Mouse (Mus musculus) limb, embryonic 12.5 days (tissue): Measurements from ENCODE around the gene Ppm1m. TPM values are rescaled to one million over a fixed set of nuclear protein-coding genes. Genes with fewer than 3 reads are reported as not detected.

ENCODE experiments used
- ATAC-seq: fragments of 200-750 bp; cut with Nextera tagmentation; 2 replicates; pipeline ENCODE4 v1.8.0; 2017; ENCODE audit warnings: low read depth, moderate TSS enrichment; ENCODE audit not compliant: insufficient number of reproducible peaks, insufficient read depth, low FRiP score, low TSS enrichment
- H3K27ac ChIP-seq: fragments of 300-500 bp; sonication (generic); 2 replicates; pipeline ENCODE4 v1.5.1; 2016; ENCODE audit warnings: mild to moderate bottlenecking, moderate library complexity
- H3K27me3 ChIP-seq: fragments of 300-500 bp; sonication (generic); 2 replicates; pipeline ENCODE4 v1.6.1; 2016; ENCODE audit warnings: mild to moderate bottlenecking, moderate library complexity
- H3K36me3 ChIP-seq: fragments of 300-500 bp; sonication (generic); 2 replicates; pipeline ENCODE4 v1.6.1; 2016; ENCODE audit warnings: mild to moderate bottlenecking, moderate library complexity
- H3K4me1 ChIP-seq: fragments of 300-500 bp; sonication (generic); replicated peaks from 2 replicates; pipeline ENCODE4 v1.6.1; 2016
- H3K4me2 ChIP-seq: fragments of 300-500 bp; sonication (generic); 2 replicates; pipeline ENCODE4 v1.6.1; 2016; ENCODE audit warnings: mild to moderate bottlenecking, moderate library complexity
- H3K4me3 ChIP-seq: fragments of 300-500 bp; sonication (generic); replicated peaks from 2 replicates; pipeline ENCODE4 v1.5.1; 2016; ENCODE audit warnings: mild to moderate bottlenecking
- H3K9ac ChIP-seq: fragments of 300-500 bp; sonication (generic); replicated peaks from 2 replicates; pipeline ENCODE4 v1.6.1; 2016; ENCODE audit warnings: mild to moderate bottlenecking, moderate library complexity
- H3K9me3 ChIP-seq: fragments of 300-500 bp; sonication (generic); 2 replicates; pipeline ENCODE4 v1.6.1; 2016; ENCODE audit warnings: mild to moderate bottlenecking, moderate library complexity
- WGBS: fragments of 180-500 bp; shearing (Covaris S2); methylation state at CpG from one replicate; pipeline ENCODE4 v1.1.7; 2016; 5-methylcytosine and 5-hydroxymethylcytosine counted together
- microRNA counts: library from miRNA; unstranded; fragments of <30 nt; microRNA quantifications from one replicate; lab custom pipeline; 2017
- microRNA-seq: library from miRNA; unstranded; fragments of <30 nt; microRNA quantifications from one replicate; pipeline ENCODE4, GENCODE M21; 2017
- polyA plus RNA-seq: library from polyadenylated mRNA; unstranded; fragments of >200 nt; fragmentation: Nextera tagmentation; extraction: Ambion mirVana; gene quantifications from 2 replicates; pipeline ENCODE4 v1.2.1, GENCODE M21; 2016

Gene Ppm1m
- polyA plus RNA-seq, 1 experiment from 2014 or later = 60.7 TPM

GRCm38 (mm10) chr9:106156419-106156818, 43.1 kb downstream of the Ppm1m start:
- Histone ChIP-seq H3K4me2 (no peak overlapping the region), H3K4me1 (0 out of 2 replicates have a peak, but pooled peaks cover 2% of the 10 kb centered on the region), H3K27me3 (peaks cover 17% of the 10 kb centered on the region), H3K9me3 (no peaks in the 10 kb centered on the region), H3K4me3 (no peak overlapping the region), H3K9ac (no peak overlapping the region), H3K36me3 (no peaks in the 10 kb centered on the region), H3K27ac (no peak overlapping the region)
- WGBS = 59% methylated on average over 5 of the region's 5 CpGs
- ATAC-seq = no peak

GRCm38 (mm10) chr9:106154106-106154505, 45.4 kb downstream of the Ppm1m start:
- Histone ChIP-seq H3K9ac (no peak overlapping the region), H3K27ac (no peak overlapping the region), H3K36me3 (no peaks in the 10 kb centered on the region), H3K27me3 (peaks cover 41% of the 10 kb centered on the region), H3K4me1 (peaks cover 5% of the 10 kb centered on the region), H3K9me3 (no peaks in the 10 kb centered on the region), H3K4me3 (no peak overlapping the region), H3K4me2 (no peak overlapping the region)
- 86% methylated on average over 9 of the region's 9 CpGs for WGBS
- no peak for ATAC-seq

- Histone ChIP-seq H3K4me1 (peaks cover 22% of the 10 kb centered on the region), H3K9ac (peak overlapping the region; percentile 67; the same call in 1 of the 2 replicates), H3K9me3 (no peaks in the 10 kb centered on the region), H3K4me3 (peak overlapping the region; percentile 46), H3K27ac (no peak overlapping the region), H3K36me3 (no peaks in the 10 kb centered on the region), H3K4me2 (peak overlapping the region; percentile 73), H3K27me3 (peaks cover 78% of the 10 kb centered on the region)
- ATAC-seq = no peak
- WGBS = 23% methylated on average over 10 of the region's 10 CpGs
Measured at GRCm38 (mm10) chr9:106149399-106149754, 50.2 kb downstream of the Ppm1m start.

- peak; percentile 34; the same call in 1 of the 2 replicates for ATAC-seq
- Histone ChIP-seq H3K4me3 (peak overlapping the region; percentile 46), H3K4me2 (peak overlapping the region; percentile 73), H3K27ac (no peak overlapping the region), H3K9ac (peak overlapping the region; percentile 67), H3K27me3 (peaks cover 76% of the 10 kb centered on the region), H3K4me1 (peaks cover 22% of the 10 kb centered on the region), H3K9me3 (no peaks in the 10 kb centered on the region), H3K36me3 (no peaks in the 10 kb centered on the region)
- 2% methylated on average over 36 of the region's 36 CpGs for WGBS
Measured at GRCm38 (mm10) chr9:106148541-106149398, 50.8 kb downstream of the Ppm1m start.

- Histone ChIP-seq H3K4me1 (peaks cover 22% of the 10 kb centered on the region), H3K9me3 (no peaks in the 10 kb centered on the region), H3K4me3 (peak overlapping the region; percentile 46), H3K27me3 (peaks cover 72% of the 10 kb centered on the region), H3K36me3 (no peaks in the 10 kb centered on the region), H3K4me2 (peak overlapping the region; percentile 73), H3K9ac (peak overlapping the region; percentile 67), H3K27ac (no peak overlapping the region)
- 4% methylated on average over 10 of the region's 10 CpGs for WGBS
- ATAC-seq = peak; percentile 32
Measured at GRCm38 (mm10) chr9:106147851-106148431, 51.6 kb downstream of the Ppm1m start.

GRCm38 (mm10) chr9:106147281-106147680, 52.3 kb downstream of the Ppm1m start:
- ATAC-seq = no peak
- Histone ChIP-seq H3K4me3 (no peak overlapping the region), H3K4me2 (no peak overlapping the region), H3K27ac (no peak overlapping the region), H3K9ac (no peak overlapping the region), H3K4me1 (peaks cover 22% of the 10 kb centered on the region), H3K9me3 (no peaks in the 10 kb centered on the region), H3K27me3 (peaks cover 74% of the 10 kb centered on the region), H3K36me3 (no peaks in the 10 kb centered on the region)
- 23% methylated on average over 5 of the region's 5 CpGs for WGBS

- Histone ChIP-seq H3K36me3 (no peaks in the 10 kb centered on the region), H3K9ac (no peak overlapping the region), H3K4me2 (no peak overlapping the region), H3K4me3 (no peak overlapping the region), H3K27me3 (peaks cover 66% of the 10 kb centered on the region), H3K27ac (no peak overlapping the region), H3K9me3 (no peaks in the 10 kb centered on the region), H3K4me1 (peaks cover 22% of the 10 kb centered on the region)
- ATAC-seq = no peak
- 75% methylated on average over 2 of the region's 2 CpGs for WGBS
Measured at GRCm38 (mm10) chr9:106145582-106145981, 54.0 kb downstream of the Ppm1m start.

MicroRNA genes within 50 kb of the gene (microRNA counts, 519-probe panel; counts per million panel counts)
- microRNA mmu-let-7g (lab: Ali Mortazavi, UCI) = 8,060 counts per million, percentile 90 among the panel's probes with 10 or more counts

Small RNA genes within 50 kb of the gene (microRNA-seq; reads per million reads assigned to microRNA genes)
- gene Mir135a-1 (6.7 reads per million, percentile 20 among the genes with 10 or more reads in this experiment), gene Mirlet7g (22,122 reads per million, percentile 97 among the genes with 10 or more reads in this experiment)

Other genes with a start within 250 kb of the Ppm1m start
- 0.43 and 0.70 TPM in 2 replicates for gene Col6a5, start 239.1 kb downstream of the Ppm1m start, polyA plus RNA-seq
- gene Col6a4, start 103.0 kb downstream of the Ppm1m start, polyA plus RNA-seq = 0.25 and 0.35 TPM in 2 replicates
- gene Glyctk, start 41.6 kb downstream of the Ppm1m start, polyA plus RNA-seq = 2.8 and 3.1 TPM in 2 replicates
- gene Wdr82, start 28.8 kb downstream of the Ppm1m start, polyA plus RNA-seq = 30.1 and 31.3 TPM in 2 replicates
- 62.1 and 69.8 TPM in 2 replicates for gene Twf2, start 3.4 kb upstream of the Ppm1m start, polyA plus RNA-seq
- not detected in 2 replicates for gene Tlr9, start 22.9 kb upstream of the Ppm1m start, polyA plus RNA-seq
- gene Alas1, start 48.9 kb upstream of the Ppm1m start, polyA plus RNA-seq = 89.3 and 95.0 TPM in 2 replicates
- 30.3 and 31.5 TPM in 2 replicates for gene Poc1a, start 81.3 kb upstream of the Ppm1m start, polyA plus RNA-seq
- gene Dusp7, start 168.9 kb upstream of the Ppm1m start, polyA plus RNA-seq = 53.7 and 58.9 TPM in 2 replicates
- gene Rpl29, start 229.7 kb upstream of the Ppm1m start, polyA plus RNA-seq = 938 and 976 TPM in 2 replicates
- 45.0 and 51.1 TPM in 2 replicates for gene Acy1, start 238.6 kb upstream of the Ppm1m start, polyA plus RNA-seq
- 10.6 and 16.1 TPM in 2 replicates for gene Abhd14b, start 247.7 kb upstream of the Ppm1m start, polyA plus RNA-seq
- 56.0 and 57.8 TPM in 2 replicates for gene Abhd14a, start 247.9 kb upstream of the Ppm1m start, polyA plus RNA-seq